Mouse (Mus musculus) naive thymus-derived CD4-positive, alpha-beta T cell, adult 2 months (primary cell): Measurements from ENCODE around the gene Kif27.

Source experiments
- DNase-seq: peaks from one replicate; pipeline ENCODE4 v3.0.0-alpha.2; 2011; ENCODE audit warnings: low read depth

Gene Kif27

GRCm38 (mm10) chr13:58276256-58276655 lies 82.7 kb downstream of the Kif27 start:
- DNase-seq, result no peak

GRCm38 (mm10) chr13:58275599-58275998 lies 83.3 kb downstream of the Kif27 start, which contains the start of gene Gkap1:
Gkap1 (minus strand) TSS chr13:58275699.
- DNase-seq, result no peak

- no peak for DNase-seq
Measured at GRCm38 (mm10) chr13:58275076-58275475, 83.8 kb downstream of the Kif27 start.

GRCm38 (mm10) chr13:58274259-58274991 lies 84.5 kb downstream of the Kif27 start:
- DNase-seq, result peak; percentile 47

GRCm38 (mm10) chr13:58273411-58274258 lies 85.3 kb downstream of the Kif27 start:
- DNase-seq, result peak; percentile 49

- no peak for DNase-seq
Measured at GRCm38 (mm10) chr13:58266864-58267263, 92.1 kb downstream of the Kif27 start.

GRCm38 (mm10) chr13:58263546-58263945 lies 95.4 kb downstream of the Kif27 start:
- DNase-seq, result no peak

GRCm38 (mm10) chr13:58261674-58262073 lies 97.2 kb downstream of the Kif27 start:
- no peak for DNase-seq

GRCm38 (mm10) chr13:58253268-58253667 lies 105.7 kb downstream of the Kif27 start:
- DNase-seq, result peak; percentile 9

- no peak for DNase-seq
Measured at GRCm38 (mm10) chr13:58248957-58249356, 110.0 kb downstream of the Kif27 start.
